Comparison of ENCODE assay signal across 23 mouse cellular contexts in genomic region chr15:11572063-11572462, GRCm38 (mm10).
DNase-seq lines count a peak whose midpoint lies in the region; ATAC-seq and TF ChIP-seq lines count a peak whose summit lies in the region.
"Had no signal": no experiment of that assay in that cellular context is flagged by ENCODE, and none has a peak within 500 bp of the region (broad histone marks: within the 10 kb centered on the region; RNA-seq: fewer than 3 reads in every experiment).

No protein-coding gene starts in this region.

- H3K27ac ChIP-seq in lung, postnatal 0 days (ENCODE audit: low read length): no peak overlapping the region
- H3K27ac ChIP-seq: embryonic facial prominence, embryonic 15.5 days; gastrocnemius, adult 2 months; hindbrain, embryonic 12.5 days; limb, embryonic 12.5 days; macrophage; midbrain, embryonic 10.5 days had no signal

- TF ChIP-seq CTCF in lung, postnatal 0 days (IDR thresholded peaks at IDR 0.05): no peak

- 65% methylated on average over 4 of the region's 4 CpGs for WGBS in lung, postnatal 0 days

- TF ChIP-seq EP300 in lung, postnatal 0 days (IDR thresholded peaks at IDR 0.05): no peak

- no peak overlapping the region for H3K4me3 ChIP-seq in lung, postnatal 0 days (ENCODE audit: low read depth, low read length)
- H3K4me3 ChIP-seq: embryonic facial prominence, embryonic 15.5 days; gastrocnemius, adult 2 months; hindbrain, embryonic 12.5 days; limb, embryonic 12.5 days; midbrain, embryonic 10.5 days had no signal

- H3K36me3 ChIP-seq in lung, postnatal 0 days (ENCODE audit: insufficient read depth, low read length): no peaks in the 10 kb centered on the region
- H3K36me3 ChIP-seq: embryonic facial prominence, embryonic 15.5 days; hindbrain, embryonic 12.5 days; limb, embryonic 12.5 days; midbrain, embryonic 10.5 days had no signal

- H3K9ac ChIP-seq in lung, postnatal 0 days (replicated peaks; ENCODE audit: low read depth): no peak overlapping the region
- H3K9ac ChIP-seq: embryonic facial prominence, embryonic 15.5 days; hindbrain, embryonic 12.5 days; limb, embryonic 12.5 days; liver, postnatal 0 days had no signal

- H3K27me3 ChIP-seq in lung, postnatal 0 days (replicated peaks; ENCODE audit: insufficient read depth, low read length): no peaks in the 10 kb centered on the region
- H3K27me3 ChIP-seq: embryonic facial prominence, embryonic 15.5 days; hindbrain, embryonic 12.5 days; limb, embryonic 12.5 days had no signal

- H3K4me2 ChIP-seq in lung, postnatal 0 days (replicated peaks; ENCODE audit: low read depth, low read length): no peak overlapping the region
- H3K4me2 ChIP-seq: embryonic facial prominence, embryonic 15.5 days; hindbrain, embryonic 12.5 days; limb, embryonic 12.5 days; liver, embryonic 11.5 days had no signal

- H3K9me3 ChIP-seq in lung, postnatal 0 days (ENCODE audit: low read length): no peaks in the 10 kb centered on the region
- H3K9me3 ChIP-seq: embryonic facial prominence, embryonic 15.5 days; hindbrain, embryonic 12.5 days; limb, embryonic 12.5 days; midbrain, embryonic 10.5 days had no signal

- DNase-seq in adrenal gland, postnatal 14 days: peak; percentile 34
- DNase-seq in adrenal gland, adult 8-10 months: no peak
- no peak for DNase-seq in lung, postnatal 0 days (ENCODE audit: low spot score)
- no peak for DNase-seq in lung, postnatal 36 days
- peak; percentile 59 for DNase-seq in kidney, adult 9 months
- DNase-seq in kidney, postnatal 36 days: peak; percentile 43 to 69
- DNase-seq in cerebellum, adult 11 months: no peak
- DNase-seq: cerebellum, adult 9-11 months; gastrocnemius, adult 2 months; liver, postnatal 0 days; right cerebral cortex, adult 18-20 months; right cerebral cortex, postnatal 4 days; thymus, postnatal 14 days had no signal

- H3K4me1 ChIP-seq in lung, postnatal 0 days (ENCODE audit: insufficient read depth, low read depth, low read length): no peaks in the 10 kb centered on the region
- H3K4me1 ChIP-seq: embryonic facial prominence, embryonic 15.5 days; hindbrain, embryonic 12.5 days; limb, embryonic 12.5 days; midbrain, embryonic 10.5 days had no signal

- peak; percentile 37; the same call in 1 of the 2 replicates for ATAC-seq in lung, postnatal 0 days
- no peak for ATAC-seq in megakaryocyte progenitor cell, adult 5-6 weeks (replicated peaks; ENCODE audit: poor library complexity)
- ATAC-seq: CD4-positive, CD25-positive, alpha-beta regulatory T cell, adult 4 months; forebrain, embryonic 14.5 days; intestine, postnatal 0 days; liver, postnatal 0 days had no signal

Comparison
In these comparisons a context has a peak if more than half of its experiments do, and no peak if none do; other contexts are left out.
1. DNase-seq: peak in adrenal gland, postnatal 14 days (single experiment), kidney, adult 9 months (single experiment) and kidney, postnatal 36 days (2 of 2); none in adrenal gland, adult 8-10 months (single experiment), lung, postnatal 0 days (single experiment), lung, postnatal 36 days (single experiment) and cerebellum, adult 11 months (single experiment).